Mouse (Mus musculus): ENCODE measurements around the gene Perm1.
A peak's percentile ranks its signal among the peaks of the same experiment; 100 is the strongest.

Gene Perm1

GRCm38 (mm10) chr4:156215649-156216048 is at the start of gene Perm1:
TSS of gene Perm1 (plus strand) at chr4:156215868.
- DNase-seq (ENCODE audit: low spot score in 2 of 2): peak; percentile 78 to 85

- no peak for DNase-seq (ENCODE audit: low spot score in 2 of 2)
These were observed 49.2 kb upstream of the Perm1 start for GRCm38 (mm10) chr4:156166477-156166876.

DNA sequence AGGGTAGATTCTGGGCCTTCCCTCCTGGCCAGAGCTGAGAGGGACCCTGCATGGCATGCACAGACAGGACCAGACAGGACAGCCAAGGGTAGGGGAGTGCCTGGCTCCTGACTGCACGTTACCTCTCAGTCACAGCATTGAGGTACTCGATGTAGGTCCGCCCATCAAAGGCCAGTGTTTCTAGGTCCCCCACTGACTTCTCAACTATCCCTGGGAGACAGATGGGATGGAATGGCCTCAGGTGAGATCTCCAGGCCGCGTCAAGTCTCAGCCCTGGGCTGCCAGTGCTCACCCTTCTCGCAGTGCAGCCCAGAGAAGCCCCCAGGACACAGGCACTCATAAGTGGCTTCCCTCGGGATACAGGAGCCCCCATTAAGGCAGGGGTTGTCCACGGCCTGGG is 47.1 kb upstream of the Perm1 start:
- no peak for DNase-seq (ENCODE audit: low spot score in 2 of 2)

GRCm38 (mm10) chr4:156169129-156169528 is 46.5 kb upstream of the Perm1 start:
- no peak for DNase-seq (ENCODE audit: low spot score in 2 of 2)

DNA sequence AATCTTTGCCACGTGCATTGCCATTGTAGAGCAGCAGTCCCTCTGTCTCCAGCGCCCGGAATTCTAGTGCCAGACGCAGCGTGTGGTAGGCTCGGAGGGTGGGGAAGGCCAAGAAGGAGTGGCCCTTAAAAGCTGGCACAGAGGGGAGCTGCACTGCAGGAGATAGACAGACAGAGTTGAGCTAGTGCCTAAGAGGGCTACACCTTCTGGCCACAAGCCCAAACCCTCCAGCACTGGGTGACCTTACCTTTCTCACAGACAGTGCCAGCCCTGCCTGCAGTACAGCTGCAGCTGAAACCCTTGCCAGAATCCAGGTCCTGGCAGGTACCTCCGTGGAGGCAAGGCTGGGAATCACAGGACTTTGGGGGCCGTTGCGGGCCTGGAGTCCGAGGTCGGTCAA is 43.8 kb upstream of the Perm1 start:
- peak; percentile 77 to 78 for DNase-seq (ENCODE audit: low spot score in 2 of 2)

DNA sequence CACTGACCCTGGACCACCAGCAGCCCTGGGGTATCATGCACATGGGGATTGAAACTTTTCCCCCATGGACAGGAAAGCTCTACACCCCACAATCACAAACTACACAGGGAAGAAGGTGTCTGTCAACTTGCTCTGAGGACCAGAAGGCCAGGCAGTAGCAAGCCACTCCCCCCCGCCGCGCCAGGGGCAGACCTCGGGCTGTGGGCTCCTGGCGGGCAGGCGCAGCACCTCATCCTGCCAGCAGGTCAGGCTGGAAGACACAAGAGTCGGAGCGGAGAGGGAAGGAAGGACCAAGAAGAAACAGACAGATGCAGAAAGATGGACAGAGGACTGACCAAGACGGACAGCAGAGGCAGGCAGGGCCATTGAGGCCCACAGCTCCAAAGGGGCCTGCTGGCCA is 38.0 kb upstream of the Perm1 start:
- DNase-seq (ENCODE audit: low spot score in 2 of 2): no peak

DNA sequence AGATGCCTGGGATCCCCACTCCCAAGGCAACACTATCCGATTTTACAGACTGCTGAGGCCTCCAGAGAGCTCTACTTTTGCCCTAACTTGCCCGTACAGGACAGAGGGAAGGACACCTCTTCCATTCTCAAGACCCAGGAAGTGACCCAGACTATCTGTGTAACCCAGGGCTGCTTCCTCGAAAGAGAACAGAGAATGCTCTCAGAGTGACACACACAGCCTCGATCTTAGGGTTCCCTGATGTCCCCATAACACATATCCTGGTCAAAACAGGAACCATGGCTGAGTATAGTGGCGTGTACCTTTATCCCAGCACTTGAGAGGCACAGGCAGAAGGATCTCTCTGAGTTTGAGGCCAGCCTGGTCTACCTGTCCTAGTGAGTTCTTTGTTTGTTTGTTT is 31.9 kb upstream of the Perm1 start:
- DNase-seq (ENCODE audit: low spot score in 2 of 2): no peak

- no peak for DNase-seq (ENCODE audit: low spot score in 2 of 2)
These were observed 31.2 kb upstream of the Perm1 start for GRCm38 (mm10) chr4:156184291-156184954.

- no peak for DNase-seq (ENCODE audit: low spot score in 2 of 2)
These were observed 30.2 kb upstream of the Perm1 start for GRCm38 (mm10) chr4:156185456-156185949.

DNA sequence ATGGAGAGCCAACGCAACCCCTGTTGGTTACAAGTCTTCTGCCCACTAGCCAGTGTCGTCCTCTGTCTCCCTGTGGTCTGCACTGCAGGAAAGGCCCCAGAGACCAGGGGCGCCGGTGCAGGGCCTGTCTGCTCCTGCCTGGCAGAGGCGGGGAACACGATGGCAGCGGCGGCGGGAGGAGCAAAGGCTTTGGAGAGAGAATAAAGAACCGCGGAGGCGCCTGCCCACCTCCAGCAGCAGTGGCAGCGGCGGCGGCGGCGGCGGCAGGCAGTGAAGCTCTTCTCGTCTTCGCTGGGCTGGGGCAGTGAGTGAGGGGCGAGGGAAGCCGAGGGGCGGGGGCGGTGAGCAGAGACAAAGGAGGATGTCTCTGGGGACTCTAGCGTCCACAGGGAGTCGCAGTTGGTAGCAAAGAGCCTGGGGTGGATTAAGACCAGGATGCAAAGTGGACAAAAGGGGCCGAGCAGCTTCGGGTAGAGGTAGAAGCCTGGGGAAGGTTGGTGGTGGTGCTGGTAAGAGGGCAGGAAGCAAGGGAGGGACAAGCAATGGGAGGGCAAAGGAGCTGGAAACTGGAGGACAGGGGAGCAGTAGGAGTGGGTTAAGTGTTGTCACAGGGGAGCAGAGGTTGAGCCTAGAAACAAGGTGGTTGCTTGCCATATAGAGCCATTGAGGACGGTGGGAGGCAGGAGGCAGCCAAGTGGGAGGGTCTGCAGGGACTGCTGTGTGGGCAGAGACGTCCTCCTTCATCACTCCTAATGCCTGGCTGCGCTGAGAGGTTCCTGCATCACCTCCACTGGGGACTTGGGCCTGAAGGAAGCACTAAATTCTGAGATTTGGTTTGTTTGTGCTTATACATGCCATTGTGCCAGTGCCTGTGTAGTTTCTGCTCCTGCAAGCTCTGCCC is 29.5 kb upstream of the Perm1 start:
- no peak for DNase-seq (ENCODE audit: low spot score in 2 of 2)

GRCm38 (mm10) chr4:156188162-156188810 is 27.4 kb upstream of the Perm1 start:
- DNase-seq (ENCODE audit: low spot score in 2 of 2): no peak

DNA sequence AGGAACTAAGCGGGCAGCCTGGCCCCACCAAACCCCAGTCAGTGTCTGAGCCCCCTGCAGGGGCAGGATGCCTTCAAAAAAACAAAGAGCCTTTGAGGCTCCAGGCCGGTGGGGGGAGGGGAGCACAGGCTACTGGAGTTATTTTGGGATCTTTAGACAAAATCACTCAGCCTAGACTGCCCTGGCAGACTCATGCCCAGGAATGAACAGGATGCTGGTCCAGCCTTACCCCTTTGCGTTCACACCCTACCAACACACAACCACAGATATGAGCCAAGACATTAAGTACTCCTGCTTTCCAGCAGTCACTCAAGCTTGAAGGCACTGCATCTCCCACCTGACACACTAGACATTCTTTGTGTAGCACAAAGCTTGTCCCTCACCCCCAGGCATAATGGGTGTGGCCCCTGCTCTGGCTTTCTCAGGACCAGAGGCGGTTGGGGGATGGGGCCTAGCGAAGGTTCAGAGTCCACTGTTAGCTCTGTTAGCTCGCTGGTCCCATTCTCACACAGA is 26.8 kb upstream of the Perm1 start:
- no peak for DNase-seq (ENCODE audit: low spot score in 2 of 2)

DNA sequence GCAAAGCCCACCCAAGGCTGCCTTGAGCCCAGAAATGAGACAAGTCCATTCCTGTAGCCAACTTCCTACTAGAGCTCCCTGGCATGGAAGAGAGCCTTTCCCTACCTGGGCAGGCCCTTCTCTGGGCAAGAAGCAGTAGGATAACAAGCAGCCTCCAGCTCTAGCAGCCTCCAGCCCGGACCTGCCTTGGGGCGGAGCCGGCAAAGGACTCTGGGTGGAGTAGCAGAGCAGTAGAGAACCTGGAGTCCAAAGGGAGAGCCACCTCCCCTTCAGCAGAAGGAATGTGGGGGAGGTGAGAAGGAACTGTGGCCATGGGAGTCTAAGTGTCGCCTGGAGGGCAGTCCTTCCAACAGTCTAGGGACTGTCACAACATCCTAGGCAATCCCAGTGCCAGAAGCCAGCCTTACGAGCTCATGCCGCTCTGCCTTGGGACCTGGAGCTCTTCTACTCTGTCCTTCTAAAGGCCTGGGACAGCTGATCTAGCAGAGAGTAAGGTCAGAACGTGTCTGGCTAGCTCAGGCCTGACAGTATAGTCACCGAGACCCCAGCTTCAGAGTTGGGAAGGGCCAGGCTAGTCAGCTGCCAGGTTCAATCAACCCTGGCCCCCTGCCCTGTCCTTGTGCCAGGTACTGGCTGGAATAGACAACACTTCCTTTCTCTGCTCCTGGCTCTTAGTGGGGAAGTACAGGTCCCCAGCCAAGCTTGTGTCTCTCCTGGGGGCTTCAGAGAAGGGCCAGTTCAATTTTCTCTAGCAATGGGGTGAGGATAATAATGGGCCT is 23.1 kb upstream of the Perm1 start:
- DNase-seq (ENCODE audit: low spot score in 2 of 2): no peak

GRCm38 (mm10) chr4:156193200-156193590 is 22.5 kb upstream of the Perm1 start:
- DNase-seq (ENCODE audit: low spot score in 2 of 2): no peak

GRCm38 (mm10) chr4:156193906-156194305 is 21.8 kb upstream of the Perm1 start:
- no peak for DNase-seq (ENCODE audit: low spot score in 2 of 2)

- no peak for DNase-seq (ENCODE audit: low spot score in 2 of 2)
These were observed 21.3 kb upstream of the Perm1 start for GRCm38 (mm10) chr4:156194346-156194745.

DNA sequence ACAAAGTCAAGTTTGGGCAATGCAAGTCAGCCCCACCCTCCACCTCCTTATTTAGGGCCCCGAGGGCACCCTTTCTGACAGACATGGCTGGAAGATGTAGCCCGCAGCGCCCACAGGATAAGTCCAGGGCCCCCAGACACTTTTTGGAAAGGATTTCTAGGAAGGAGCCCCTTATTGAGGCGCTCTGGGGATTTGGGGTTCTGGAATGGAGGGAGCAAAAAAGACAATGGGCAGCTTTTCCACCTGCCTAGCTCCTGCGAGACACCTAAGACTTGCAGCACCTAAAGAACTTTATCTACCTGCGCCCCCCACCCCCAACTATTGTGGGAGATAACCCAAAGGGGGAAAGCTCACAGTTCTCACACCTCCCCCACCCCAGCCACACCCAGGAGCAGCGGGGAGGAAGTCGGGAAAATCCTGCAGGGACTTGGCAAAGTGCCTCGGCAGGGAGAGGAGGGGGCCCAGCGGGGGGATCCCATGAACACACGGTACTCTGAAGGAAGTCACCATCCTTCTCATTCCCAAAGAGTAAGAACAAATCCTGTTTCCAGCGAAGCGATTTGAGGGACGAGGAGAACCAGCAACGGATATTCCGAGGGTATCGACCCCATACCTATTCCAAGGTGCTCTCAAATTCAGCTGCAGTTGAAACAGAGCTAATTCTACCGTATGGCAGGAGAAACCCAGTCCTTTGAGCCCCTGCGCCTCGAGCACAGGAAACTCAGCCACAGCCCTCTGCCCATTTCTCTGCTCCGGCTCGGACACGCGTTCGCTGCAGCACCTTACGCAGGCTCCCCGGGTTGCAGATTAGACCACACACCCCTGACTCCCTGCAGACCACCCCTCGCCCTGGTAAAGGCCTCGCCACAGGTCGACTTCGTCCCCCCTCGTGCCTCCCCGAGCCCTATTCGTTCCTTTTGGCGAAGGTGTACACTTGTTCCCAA is 19.5 kb upstream of the Perm1 start:
- peak in 1 of 2 experiments; percentile 52 for DNase-seq (ENCODE audit: low spot score in 2 of 2)

DNA sequence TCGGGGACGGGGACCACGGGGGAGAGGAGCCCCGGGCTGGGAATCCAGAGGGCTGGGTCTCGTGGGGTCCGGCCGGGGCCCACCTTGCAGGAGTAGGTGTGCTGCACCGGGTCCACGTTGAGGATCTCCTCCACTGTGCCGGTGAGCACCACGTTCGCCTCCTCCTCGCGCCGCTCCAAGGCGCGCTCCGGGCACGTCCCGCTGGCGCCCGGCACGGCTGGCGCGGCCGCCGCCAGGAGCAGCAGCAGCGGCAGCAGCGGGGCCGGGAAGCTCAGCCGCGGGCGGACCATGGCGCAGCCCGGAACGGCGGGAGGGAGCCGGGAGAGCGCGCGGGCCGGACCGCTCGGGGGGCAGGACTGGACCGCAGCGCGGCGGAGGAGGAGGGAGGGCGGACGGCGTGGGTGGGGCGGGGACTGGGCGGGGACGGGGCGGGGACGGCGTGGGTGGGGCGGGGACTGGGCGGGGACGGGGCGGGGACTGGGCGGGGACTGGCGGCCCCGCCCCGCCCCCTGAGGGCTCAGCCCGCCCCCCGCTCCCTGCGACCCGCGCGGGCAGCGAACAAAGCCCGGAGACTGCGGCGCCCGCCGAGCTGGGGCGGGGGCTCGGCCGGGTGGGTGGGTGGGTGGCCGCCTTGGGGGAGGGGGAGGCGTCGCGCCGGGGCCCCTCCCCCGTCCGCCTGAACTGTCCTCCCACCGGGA is 18.4 kb upstream of the Perm1 start, which contains the start of gene Agrn:
Agrn (minus strand) TSS at position 358 of the 698 bp plus-strand sequence.
- DNase-seq (ENCODE audit: low spot score in 2 of 2): peak; percentile 57 to 68

DNA sequence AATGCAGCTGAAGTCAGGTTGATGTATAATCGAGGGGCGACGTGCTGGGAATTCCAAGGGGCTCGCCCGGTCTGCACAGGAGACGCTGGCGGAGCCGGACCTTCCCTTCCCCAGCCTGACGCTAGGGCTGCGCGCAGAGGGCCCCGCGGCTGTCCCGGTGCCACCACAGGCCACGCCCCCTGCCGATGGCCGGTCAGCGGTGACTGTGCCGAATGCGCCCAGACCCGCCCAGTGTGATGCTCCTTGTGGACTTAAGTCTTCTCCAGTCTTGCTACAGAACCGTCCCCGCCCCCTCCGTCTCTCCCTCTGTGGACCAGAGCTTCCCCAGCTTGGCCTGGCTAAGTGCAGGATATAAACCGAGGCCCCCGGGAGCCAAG is 17.9 kb upstream of the Perm1 start:
- DNase-seq (ENCODE audit: low spot score in 2 of 2): peak; percentile 89 to 90

Measured in heart, adult 9 months (tissue).